Mouse (Mus musculus): Measurements from ENCODE around the gene Clec4a4. TPM values are rescaled to one million over a fixed set of nuclear protein-coding genes. Genes with fewer than 3 reads are reported as not detected.
"Not testable (repeated sequence)": the region's sequence is repeated elsewhere in the genome, so short reads cannot be mapped to it uniquely, and the experiment has no call there.

The Clec4a4 gene
- polyA plus RNA-seq (2015; fragmentation: Nextera tagmentation; extraction: Ambion mirVana), result not detected in 2 replicates

GRCm38 (mm10) chr6:122989876-122990437 is at the start of gene Clec4a4:
TSS of gene Clec4a4 (plus strand) at chr6:122990367.
- no peaks in the 10 kb centered on the region for H3K27me3 ChIP-seq
- H3K4me1 ChIP-seq (replicated peaks), result no peaks in the 10 kb centered on the region
- H3K9me3 ChIP-seq (replicated peaks), result peaks cover 4% of the 10 kb centered on the region
- no peak within 1 kb of the TSS for H3K4me3 ChIP-seq
- ATAC-seq (replicated peaks; ENCODE audit: insufficient number of reproducible peaks, insufficient read depth, low FRiP score, low read depth), result no peak
- no peaks in the 10 kb centered on the region for H3K36me3 ChIP-seq
- 70% methylated on average over 6 of the region's 6 CpGs for WGBS
- no peak within 1 kb of the TSS for H3K4me2 ChIP-seq
- no peak within 1 kb of the TSS for H3K9ac ChIP-seq
- H3K27ac ChIP-seq, result no peak within 1 kb of the TSS

- Histone ChIP-seq H3K27me3 (no peaks in the 10 kb centered on the region), H3K27ac (no peak overlapping the region), H3K36me3 (no peaks in the 10 kb centered on the region), H3K9me3 (replicated peaks) (no peaks in the 10 kb centered on the region), H3K4me3 (no peak overlapping the region), H3K4me2 (no peak overlapping the region), H3K4me1 (replicated peaks) (no peaks in the 10 kb centered on the region), H3K9ac (no peak overlapping the region)
- ATAC-seq (replicated peaks; ENCODE audit: insufficient number of reproducible peaks, insufficient read depth, low FRiP score, low read depth), result no peak
- 76% methylated on average over 2 of the region's 2 CpGs for WGBS
These were observed 43.4 kb upstream of the Clec4a4 start for GRCm38 (mm10) chr6:122946760-122947159.

GRCm38 (mm10) chr6:122952401-122952800 is 37.8 kb upstream of the Clec4a4 start, which contains the start of gene Clec4a3:
TSS of gene Clec4a3 (plus strand) at chr6:122952515.
- WGBS, result 72% methylated on average over 8 of the region's 8 CpGs

GRCm38 (mm10) chr6:122964562-122964961 is 25.6 kb upstream of the Clec4a4 start:
- 61% methylated on average over 2 of the region's 2 CpGs for WGBS
- Histone ChIP-seq H3K9ac (no peak overlapping the region), H3K9me3 (replicated peaks) (no peaks in the 10 kb centered on the region), H3K27me3 (no peaks in the 10 kb centered on the region), H3K4me2 (no peak overlapping the region), H3K4me3 (no peak overlapping the region), H3K27ac (no peak overlapping the region), H3K36me3 (no peaks in the 10 kb centered on the region), H3K4me1 (replicated peaks) (no peaks in the 10 kb centered on the region)
- ATAC-seq (replicated peaks; ENCODE audit: insufficient number of reproducible peaks, insufficient read depth, low FRiP score, low read depth), result no peak

More at GRCm38 (mm10) chr6:122952401-122952800, 37.8 kb upstream of the Clec4a4 start, which contains the start of gene Clec4a3:
- Histone ChIP-seq H3K4me1 (replicated peaks) (no peaks in the 10 kb centered on the region), H3K36me3 (no peaks in the 10 kb centered on the region), H3K4me3 (no peak within 1 kb of the TSS), H3K27me3 (no peaks in the 10 kb centered on the region), H3K9ac (no peak within 1 kb of the TSS), H3K4me2 (no peak within 1 kb of the TSS), H3K9me3 (replicated peaks) (no peaks in the 10 kb centered on the region), H3K27ac (no peak within 1 kb of the TSS)
- no peak for ATAC-seq (replicated peaks; ENCODE audit: insufficient number of reproducible peaks, insufficient read depth, low FRiP score, low read depth)

GRCm38 (mm10) chr6:122969048-122969447 is 21.1 kb upstream of the Clec4a4 start:
- H3K9ac ChIP-seq, result no peak overlapping the region
- WGBS, result 72% methylated on average over 2 of the region's 2 CpGs
- H3K4me1 ChIP-seq (replicated peaks), result no peaks in the 10 kb centered on the region
- no peak overlapping the region for H3K27ac ChIP-seq
- no peaks in the 10 kb centered on the region for H3K36me3 ChIP-seq
- ATAC-seq (replicated peaks; ENCODE audit: insufficient number of reproducible peaks, insufficient read depth, low FRiP score, low read depth), result no peak
- no peaks in the 10 kb centered on the region for H3K9me3 ChIP-seq (replicated peaks)
- no peak overlapping the region for H3K4me3 ChIP-seq
- no peak overlapping the region for H3K4me2 ChIP-seq
- H3K27me3 ChIP-seq, result no peaks in the 10 kb centered on the region

GRCm38 (mm10) chr6:123004696-123005095 is 14.5 kb downstream of the Clec4a4 start:
- H3K27me3 ChIP-seq; H3K4me1 ChIP-seq (replicated peaks); H3K9ac ChIP-seq; H3K4me3 ChIP-seq; H3K9me3 ChIP-seq (replicated peaks); H3K4me2 ChIP-seq; ATAC-seq (replicated peaks; ENCODE audit: insufficient number of reproducible peaks, insufficient read depth, low FRiP score, low read depth); H3K27ac ChIP-seq; H3K36me3 ChIP-seq: not testable (repeated sequence)
- 60% methylated on average over 2 of the region's 2 CpGs for WGBS

GRCm38 (mm10) chr6:123005591-123005990 is 15.4 kb downstream of the Clec4a4 start:
- H3K4me1 ChIP-seq (replicated peaks), result no peaks in the 10 kb centered on the region
- ATAC-seq (replicated peaks; ENCODE audit: insufficient number of reproducible peaks, insufficient read depth, low FRiP score, low read depth), result no peak
- no peak overlapping the region for H3K4me3 ChIP-seq
- H3K4me2 ChIP-seq, result no peak overlapping the region
- WGBS, result 32% methylated on average over 1 of the region's 1 CpGs
- H3K9me3 ChIP-seq (replicated peaks), result no peaks in the 10 kb centered on the region
- no peaks in the 10 kb centered on the region for H3K36me3 ChIP-seq
- no peak overlapping the region for H3K9ac ChIP-seq
- no peaks in the 10 kb centered on the region for H3K27me3 ChIP-seq
- H3K27ac ChIP-seq, result no peak overlapping the region

- ATAC-seq (replicated peaks; ENCODE audit: insufficient number of reproducible peaks, insufficient read depth, low FRiP score, low read depth), result no peak
These were observed 59.7 kb downstream of the Clec4a4 start, which contains the start of gene Clec4b1 for GRCm38 (mm10) chr6:123049742-123050372. TSS of gene Clec4b1 (plus strand) at chr6:123049962.

More at GRCm38 (mm10) chr6:123049742-123050372, 59.7 kb downstream of the Clec4a4 start, which contains the start of gene Clec4b1:
- Histone ChIP-seq H3K4me3 (no peak within 1 kb of the TSS), H3K9ac (no peak within 1 kb of the TSS), H3K4me2 (no peak within 1 kb of the TSS), H3K36me3 (no peaks in the 10 kb centered on the region), H3K9me3 (replicated peaks) (no peaks in the 10 kb centered on the region; the same call in 1 of the 2 replicates), H3K27ac (no peak within 1 kb of the TSS), H3K27me3 (no peaks in the 10 kb centered on the region), H3K4me1 (replicated peaks) (no peaks in the 10 kb centered on the region)
- 75% methylated on average over 2 of the region's 2 CpGs for whole genome bisulfite sequencing

Other genes starting within 250 kb of the Clec4a4 start
- gene Slc2a3, start 188.7 kb upstream of the Clec4a4 start, polyA plus RNA-seq (2015; fragmentation: Nextera tagmentation; extraction: Ambion mirVana), result 8.4 and 12.2 TPM in 2 replicates
- gene Foxj2, start 170.5 kb upstream of the Clec4a4 start, polyA plus RNA-seq (2015; fragmentation: Nextera tagmentation; extraction: Ambion mirVana), result 5.0 and 6.7 TPM in 2 replicates
- 2.8 and 4.3 TPM in 2 replicates for gene C3ar1, start 134.2 kb upstream of the Clec4a4 start, polyA plus RNA-seq (2015; fragmentation: Nextera tagmentation; extraction: Ambion mirVana)
- 48.3 and 49.5 TPM in 2 replicates for gene Necap1, start 115.9 kb upstream of the Clec4a4 start, polyA plus RNA-seq (2015; fragmentation: Nextera tagmentation; extraction: Ambion mirVana)
- 2.0 and 2.3 TPM in 2 replicates for gene Clec4a1, start 68.5 kb upstream of the Clec4a4 start, polyA plus RNA-seq (2015; fragmentation: Nextera tagmentation; extraction: Ambion mirVana)
- 1.7 and 4.3 TPM in 2 replicates for gene Clec4a3, start 37.9 kb upstream of the Clec4a4 start, polyA plus RNA-seq (2015; fragmentation: Nextera tagmentation; extraction: Ambion mirVana)
- gene Clec4b1, start 59.6 kb downstream of the Clec4a4 start, polyA plus RNA-seq (2015; fragmentation: Nextera tagmentation; extraction: Ambion mirVana), result not detected in 2 replicates
- gene Clec4a2, start 116.1 kb downstream of the Clec4a4 start, polyA plus RNA-seq (2015; fragmentation: Nextera tagmentation; extraction: Ambion mirVana), result 2.3 and 3.2 TPM in 2 replicates
- gene Clec4b2, start 182.5 kb downstream of the Clec4a4 start, polyA plus RNA-seq (2015; fragmentation: Nextera tagmentation; extraction: Ambion mirVana), result not detected in 2 replicates
- 2.7 and 5.8 TPM in 2 replicates for gene Clec4n, start 239.5 kb downstream of the Clec4a4 start, polyA plus RNA-seq (2015; fragmentation: Nextera tagmentation; extraction: Ambion mirVana)

All from heart, embryonic 15.5 days (tissue).